Mouse (Mus musculus): ENCODE data around the gene Actb.
A peak's percentile ranks its signal among the peaks of the same experiment; 100 is the strongest.

- TF ChIP-seq CTCF (conservative IDR thresholded peaks at IDR 0.05; ENCODE audit: low read length), result peak; percentile 80
- no peak for TF ChIP-seq NANOG (IDR thresholded peaks at IDR 0.05; ENCODE audit: borderline replicate concordance, low read length)
Observed at GRCm38 (mm10) chr5:142873718-142874117, 32.8 kb downstream of the Actb start.

Data from E14TG2a.4 (cell line).